Mouse (Mus musculus): ENCODE measurements around the gene Srek1.

DNA sequence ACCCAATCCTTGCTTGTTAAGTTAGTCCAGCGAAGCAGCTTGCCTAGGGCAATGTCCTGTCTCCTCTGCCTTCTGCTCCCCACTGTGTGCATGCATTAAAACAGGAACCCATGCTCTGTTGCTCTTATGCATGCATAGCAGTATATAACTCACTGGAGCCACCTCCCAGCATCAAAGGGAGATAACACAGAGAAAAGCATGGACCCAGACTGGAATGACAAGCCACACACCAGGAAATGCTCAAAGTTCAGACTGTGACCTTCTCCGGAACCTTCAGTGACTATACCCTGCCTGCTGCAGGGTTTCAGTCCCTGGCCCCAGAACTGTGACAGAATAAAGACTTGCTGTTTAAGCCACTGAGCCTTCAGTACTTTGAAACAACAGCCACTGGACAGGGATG, 73.7 kb downstream of the Srek1 start:
- TF ChIP-seq CTCF (IDR thresholded peaks at IDR 0.05; ENCODE audit: low read depth) (no peak), EP300 (IDR thresholded peaks at IDR 0.05; ENCODE audit: low read depth) (no peak)

Data from liver, postnatal 0 days (tissue).